Mouse (Mus musculus) lung, postnatal 0 days (tissue): ENCODE results near the gene St3gal4. TPM values are rescaled to one million over a fixed set of nuclear protein-coding genes. Genes with fewer than 3 reads are reported as not detected.

Source experiments
- ATAC-seq: fragments of 200-750 bp; cut with Nextera tagmentation; 2 replicates; pipeline ENCODE4 v1.8.0; 2017; ENCODE audit warnings: moderate library complexity
- DNase-seq: peaks from one replicate; pipeline ENCODE4 v3.0.0-alpha.2; 2016; ENCODE audit warnings: low spot score
- H3K27ac ChIP-seq: fragments of 300-500 bp; sonication (generic); 2 replicates; pipeline ENCODE4 v1.5.1; 2014; ENCODE audit warnings: antibody characterized with exemption, mild to moderate bottlenecking, low read length, mixed read lengths
- H3K27me3 ChIP-seq: fragments of 300-500 bp; sonication (generic); replicated peaks from 2 replicates; pipeline ENCODE4 v1.6.1; 2014; ENCODE audit warnings: low read length, mixed read lengths; ENCODE audit not compliant: insufficient read depth
- H3K36me3 ChIP-seq: fragments of 300-500 bp; sonication (generic); 2 replicates; pipeline ENCODE4 v1.6.1; 2014; ENCODE audit warnings: low read length, mixed read lengths; ENCODE audit not compliant: insufficient read depth
- H3K4me1 ChIP-seq: fragments of 300-500 bp; sonication (generic); 2 replicates; pipeline ENCODE4 v1.6.1; 2014; ENCODE audit warnings: antibody characterized with exemption, low read depth, low read length, mixed read lengths; ENCODE audit not compliant: insufficient read depth
- H3K4me2 ChIP-seq: fragments of 300-500 bp; sonication (generic); replicated peaks from 2 replicates; pipeline ENCODE4 v1.6.1; 2014; ENCODE audit warnings: low read depth, mild to moderate bottlenecking, low read length, moderate library complexity, mixed read lengths
- H3K4me3 ChIP-seq: fragments of 300-500 bp; sonication (generic); 2 replicates; pipeline ENCODE4 v1.5.1; 2014; ENCODE audit warnings: low read depth, low read length
- H3K9ac ChIP-seq: fragments of 300-500 bp; sonication (generic); replicated peaks from 2 replicates; pipeline ENCODE4 v1.6.1; 2014; ENCODE audit warnings: low read depth, mild to moderate bottlenecking
- H3K9me3 ChIP-seq: fragments of 300-500 bp; sonication (generic); 2 replicates; pipeline ENCODE4 v1.6.1; 2016; ENCODE audit warnings: low read length, mixed read lengths
- CTCF ChIP-seq: IDR thresholded peaks from 2 replicates; pipeline ENCODE4 v1.5.1; 2016; ENCODE audit warnings: antibody characterized with exemption, mild to moderate bottlenecking
- EP300 ChIP-seq: IDR thresholded peaks from 2 replicates; pipeline ENCODE4 v1.6.1; 2016; ENCODE audit warnings: antibody characterized with exemption, mild to moderate bottlenecking, control low read depth
- WGBS: fragments of 180-500 bp; shearing (Covaris S2); extraction: QIAGEN DNeasy Blood & Tissue Kit; methylation state at CpG from one replicate; pipeline ENCODE4 v1.1.7; 2014; 5-methylcytosine and 5-hydroxymethylcytosine counted together
- polyA plus RNA-seq: library from polyadenylated mRNA; unstranded; fragments of >200 nt; fragmentation: Nextera tagmentation; extraction: Ambion mirVana; gene quantifications from 2 replicates; pipeline ENCODE4 v1.2.1, GENCODE M21; 2015

The St3gal4 gene
- polyA plus RNA-seq, 1 experiment from 2014 or later, result 50.0 TPM

- WGBS, result 75% methylated on average over 6 of the region's 6 CpGs
- no peak for DNase-seq
- ATAC-seq, result no peak
- Histone ChIP-seq H3K9me3 (no peaks in the 10 kb centered on the region), H3K4me3 (no peak overlapping the region), H3K9ac (no peak overlapping the region), H3K36me3 (no peaks in the 10 kb centered on the region), H3K27me3 (no peaks in the 10 kb centered on the region), H3K4me2 (no peak overlapping the region), H3K4me1 (peaks cover 3% of the 10 kb centered on the region; the same call in 1 of the 2 replicates), H3K27ac (no peak overlapping the region)
- TF ChIP-seq EP300 (no peak), CTCF (no peak)
Measured at GRCm38 (mm10) chr9:35027382-35027997, 91.6 kb downstream of the St3gal4 start.

- ATAC-seq (no peak), DNase-seq (no peak)
- no peak for TF ChIP-seq EP300
- TF ChIP-seq CTCF, result no peak
- no peak overlapping the region for H3K9ac ChIP-seq
- peaks cover 3% of the 10 kb centered on the region; the same call in 1 of the 2 replicates for H3K4me1 ChIP-seq
- no peaks in the 10 kb centered on the region for H3K27me3 ChIP-seq
- WGBS, result 45% methylated on average over 6 of the region's 6 CpGs
- H3K27ac ChIP-seq, result no peak overlapping the region
- H3K4me3 ChIP-seq, result no peak overlapping the region
- no peak overlapping the region for H3K4me2 ChIP-seq
- H3K9me3 ChIP-seq, result no peaks in the 10 kb centered on the region
- H3K36me3 ChIP-seq, result no peaks in the 10 kb centered on the region
Measured at GRCm38 (mm10) chr9:35026897-35027311, 92.2 kb downstream of the St3gal4 start.

GRCm38 (mm10) chr9:35026311-35026710 lies 92.8 kb downstream of the St3gal4 start:
- DNase-seq (no peak), ATAC-seq (no peak)
- TF ChIP-seq CTCF (no peak), EP300 (no peak)
- WGBS, result 77% methylated on average over 6 of the region's 6 CpGs
- H3K27ac ChIP-seq, result no peak overlapping the region
- no peaks in the 10 kb centered on the region for H3K9me3 ChIP-seq
- no peak overlapping the region for H3K4me2 ChIP-seq
- H3K4me3 ChIP-seq, result no peak overlapping the region
- H3K9ac ChIP-seq, result no peak overlapping the region
- H3K27me3 ChIP-seq, result no peaks in the 10 kb centered on the region
- H3K4me1 ChIP-seq, result peaks cover 3% of the 10 kb centered on the region; the same call in 1 of the 2 replicates
- H3K36me3 ChIP-seq, result no peaks in the 10 kb centered on the region

- peak; percentile 8; the same call in 1 of the 2 replicates for ATAC-seq
Measured at GRCm38 (mm10) chr9:35024591-35025496, 94.2 kb downstream of the St3gal4 start.

GRCm38 (mm10) chr9:35021744-35022143 lies 97.3 kb downstream of the St3gal4 start:
- TF ChIP-seq EP300, result no peak
- no peak for TF ChIP-seq CTCF
- 81% methylated on average over 1 of the region's 1 CpGs for WGBS
- Histone ChIP-seq H3K4me3 (no peak overlapping the region), H3K4me1 (peaks cover 3% of the 10 kb centered on the region; the same call in 1 of the 2 replicates), H3K9ac (no peak overlapping the region), H3K4me2 (no peak overlapping the region), H3K36me3 (no peaks in the 10 kb centered on the region), H3K9me3 (no peaks in the 10 kb centered on the region), H3K27me3 (no peaks in the 10 kb centered on the region), H3K27ac (no peak overlapping the region)
- no peak for ATAC-seq
- no peak for DNase-seq

More at GRCm38 (mm10) chr9:35024591-35025496, 94.2 kb downstream of the St3gal4 start:
- H3K36me3 ChIP-seq, result no peaks in the 10 kb centered on the region
- H3K4me3 ChIP-seq, result no peak overlapping the region
- H3K9me3 ChIP-seq, result no peaks in the 10 kb centered on the region
- H3K9ac ChIP-seq, result no peak overlapping the region
- H3K4me1 ChIP-seq, result peaks cover 3% of the 10 kb centered on the region; the same call in 1 of the 2 replicates
- H3K27me3 ChIP-seq, result no peaks in the 10 kb centered on the region
- TF ChIP-seq EP300, result no peak
- no peak for TF ChIP-seq CTCF
- H3K4me2 ChIP-seq, result peak overlapping the region; percentile 43; the same call in 1 of the 2 replicates
- 10% methylated on average over 23 of the region's 25 CpGs for WGBS
- no peak for DNase-seq
- no peak overlapping the region for H3K27ac ChIP-seq

GRCm38 (mm10) chr9:35020015-35020653 lies 98.9 kb downstream of the St3gal4 start:
- no peaks in the 10 kb centered on the region for H3K36me3 ChIP-seq
- no peak overlapping the region for H3K9ac ChIP-seq
- no peak overlapping the region for H3K4me3 ChIP-seq
- H3K9me3 ChIP-seq, result no peaks in the 10 kb centered on the region
- DNase-seq (no peak), ATAC-seq (no peak)
- 52% methylated on average over 11 of the region's 11 CpGs for WGBS
- H3K4me1 ChIP-seq, result peaks cover 3% of the 10 kb centered on the region; the same call in 1 of the 2 replicates
- H3K27me3 ChIP-seq, result no peaks in the 10 kb centered on the region
- no peak overlapping the region for H3K27ac ChIP-seq
- H3K4me2 ChIP-seq, result no peak overlapping the region
- no peak for TF ChIP-seq EP300
- no peak for TF ChIP-seq CTCF
